Mouse (Mus musculus) cerebellum, adult 8-10 months (tissue): ENCODE measurements around the gene Slc2a3.
"Not testable (repeated sequence)": the region's sequence is repeated elsewhere in the genome, so short reads cannot be mapped to it uniquely, and the experiment has no call there.

Experiments used
- DNase-seq: peaks from one replicate; pipeline ENCODE4 v3.0.0; 2022

Slc2a3 gene

DNA sequence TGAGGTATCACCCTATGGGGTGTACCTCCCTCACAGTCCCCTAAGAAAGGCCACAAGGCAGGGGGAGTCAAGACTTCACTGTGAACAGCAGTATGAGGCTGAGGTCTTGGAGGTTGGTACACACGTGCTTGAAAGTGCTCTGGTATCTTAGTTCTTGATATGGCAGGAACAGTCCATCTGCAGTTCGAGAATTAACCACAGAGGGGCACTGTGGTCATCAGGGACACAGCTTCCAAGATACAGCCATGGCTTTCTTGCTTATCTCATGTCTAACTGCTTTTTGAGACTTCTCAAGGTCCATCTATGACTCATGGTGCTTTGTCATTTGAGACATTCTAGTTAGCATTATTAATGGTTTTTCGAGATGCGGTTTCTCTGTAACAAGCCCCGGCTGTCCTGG, 3.0 kb upstream of the Slc2a3 start:
- DNase-seq = peak; percentile 78

DNA sequence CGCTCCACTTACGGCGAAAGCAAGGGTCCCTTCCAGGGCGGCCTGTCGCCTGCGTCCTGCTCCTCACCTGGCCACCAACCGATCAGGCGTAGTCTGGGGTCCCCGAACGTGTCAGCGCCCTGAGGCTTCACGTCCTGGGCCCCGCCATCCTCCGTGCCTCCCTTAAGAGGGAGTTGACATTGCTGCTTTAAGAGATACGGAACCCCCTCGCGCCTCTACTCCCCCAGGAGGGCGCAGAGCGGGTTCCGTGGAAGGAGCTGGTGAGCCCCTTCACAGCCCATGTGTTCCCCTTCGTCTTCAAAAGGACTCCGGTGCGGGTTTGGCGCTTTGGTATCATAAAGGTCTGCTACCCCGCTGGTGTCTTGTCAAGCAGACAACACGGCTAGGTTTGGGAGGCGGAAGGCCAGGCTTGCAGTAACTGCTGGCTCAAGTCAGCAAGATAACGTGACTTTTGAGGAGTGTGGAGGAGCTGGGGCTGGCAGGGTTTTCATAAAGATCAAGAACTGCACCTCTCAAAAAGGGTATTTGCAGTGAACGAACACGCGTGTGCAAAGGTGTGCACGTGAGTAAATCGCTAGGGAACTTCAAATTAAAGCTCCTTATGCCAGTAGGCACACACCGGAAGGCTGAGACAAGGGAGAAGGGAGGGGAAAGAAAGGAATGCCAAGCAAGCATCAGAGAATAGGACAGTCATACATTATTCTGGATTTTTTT, 518 bp upstream of the Slc2a3 start:
- peak; percentile 59 for DNase-seq

DNA sequence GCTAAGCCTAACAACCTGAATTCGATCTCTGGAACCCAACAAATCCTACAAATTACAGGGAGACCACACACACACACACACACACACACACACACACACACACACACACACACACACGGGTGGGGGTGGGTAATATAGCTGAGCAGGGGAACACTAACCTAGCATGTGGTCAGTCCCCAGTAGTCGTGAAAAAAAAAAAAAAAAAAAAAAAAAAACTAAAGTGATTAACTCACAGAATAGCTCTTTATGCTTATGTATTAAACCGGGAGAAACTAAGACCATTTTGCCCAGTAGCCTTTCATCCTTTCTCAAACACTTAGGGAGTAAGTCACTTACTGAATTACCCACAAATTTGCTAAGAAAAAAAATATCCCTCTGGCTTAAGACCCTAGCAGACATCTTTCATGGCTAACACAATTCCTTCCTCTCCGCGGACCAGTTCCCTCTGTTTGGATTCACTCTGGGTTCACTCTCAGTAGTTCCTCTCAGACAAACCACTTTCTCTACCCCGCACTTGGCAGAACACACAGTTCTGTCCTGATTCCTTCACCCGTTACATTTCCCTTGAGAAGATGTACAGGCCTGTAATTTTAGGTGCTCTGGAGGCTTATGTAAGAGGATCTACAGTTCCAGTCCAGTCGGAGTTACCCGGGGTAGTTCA, 670 bp downstream of the Slc2a3 start:
- no peak for DNase-seq

DNA sequence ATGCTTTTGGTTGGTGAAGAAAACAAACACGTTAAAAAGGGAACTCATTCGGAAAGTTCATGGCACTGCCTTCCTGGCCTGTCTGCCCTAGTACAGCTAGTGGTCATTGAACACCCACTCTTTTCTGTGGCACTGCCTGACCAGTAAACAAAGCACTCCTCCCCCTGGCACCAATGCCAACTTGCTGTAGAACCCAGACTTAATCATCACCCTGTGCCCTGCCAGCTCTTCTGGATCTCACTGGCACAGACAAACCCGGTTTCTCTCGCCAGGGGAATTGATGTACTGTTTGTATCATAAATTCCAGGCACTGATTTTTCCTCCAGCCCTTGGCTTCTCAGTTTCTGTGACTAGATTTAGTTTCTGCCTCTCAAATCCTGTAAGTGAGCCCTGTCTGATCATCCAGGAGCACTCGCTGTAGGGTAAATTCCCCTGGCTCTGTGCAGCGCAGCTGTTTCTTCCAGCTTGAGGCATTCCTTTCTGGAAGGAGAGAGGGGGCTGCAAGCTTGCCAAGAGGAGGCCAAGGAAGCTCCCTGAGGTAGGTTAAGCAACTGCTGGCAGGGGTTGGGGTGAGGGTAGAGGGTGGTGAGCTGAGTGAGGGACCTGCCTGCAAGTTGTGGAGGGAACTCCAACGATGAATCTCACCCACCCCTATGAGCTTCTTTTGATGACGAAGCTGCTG, 6.0 kb downstream of the Slc2a3 start:
- DNase-seq = no peak

DNA sequence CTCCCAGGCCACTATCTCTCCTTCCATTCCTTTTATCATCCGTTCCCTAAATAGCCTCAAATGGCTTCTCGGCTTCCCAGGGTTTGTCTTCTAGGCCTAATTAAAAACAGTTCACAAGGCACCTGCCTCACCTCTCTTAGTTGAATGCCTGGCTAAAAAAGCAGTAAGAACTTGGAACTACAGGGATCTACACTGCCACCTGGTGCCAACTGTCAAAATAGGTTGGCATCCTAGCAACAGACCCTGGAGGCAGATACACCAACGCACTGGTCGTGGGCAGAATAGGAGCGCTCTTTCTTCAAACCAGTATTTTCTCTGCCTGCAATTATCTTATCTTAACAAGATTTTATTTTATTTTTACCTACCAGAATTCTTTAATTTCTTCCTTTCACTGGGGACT, 15.2 kb downstream of the Slc2a3 start:
- peak; percentile 81 for DNase-seq

DNA sequence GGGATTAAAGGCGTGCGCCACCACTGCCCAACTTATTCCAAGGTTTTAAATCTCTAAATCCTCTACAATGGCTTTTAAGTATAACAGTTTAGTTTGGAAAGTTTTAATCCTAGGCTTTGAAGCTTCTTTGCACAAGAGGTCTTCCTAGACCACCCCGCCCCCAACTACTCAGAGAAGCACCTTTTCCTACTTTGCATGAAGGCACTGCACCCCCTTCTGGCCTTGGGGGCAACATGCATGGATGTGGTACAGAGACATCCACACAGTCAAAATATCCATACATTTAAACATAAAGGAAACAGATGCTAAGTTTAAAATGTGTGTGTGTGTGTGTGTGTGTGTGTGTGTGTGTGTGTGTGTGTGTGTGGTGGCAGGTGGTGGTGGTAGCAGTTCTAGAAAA, 16.6 kb downstream of the Slc2a3 start:
- no peak for DNase-seq

DNA sequence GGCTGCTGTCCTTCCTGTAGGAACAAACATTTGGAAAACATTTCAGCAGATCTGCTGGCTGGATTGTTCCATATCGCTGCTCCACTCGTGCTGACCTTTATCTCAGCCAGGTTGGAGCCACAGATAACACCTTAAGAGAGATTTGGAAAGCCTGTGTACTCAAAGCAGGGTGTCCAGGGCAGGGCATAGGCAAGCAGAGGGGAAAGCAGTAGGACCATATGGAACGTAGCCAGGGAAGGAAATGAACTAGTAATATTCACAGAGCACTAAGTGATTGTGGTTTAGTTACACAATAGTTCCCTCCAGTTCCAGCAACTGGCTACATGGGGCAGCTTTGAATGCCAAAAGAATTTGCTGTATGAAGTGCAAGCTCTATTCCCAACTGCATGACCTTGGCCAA, 19.3 kb downstream of the Slc2a3 start:
- peak; percentile 57 for DNase-seq

DNA sequence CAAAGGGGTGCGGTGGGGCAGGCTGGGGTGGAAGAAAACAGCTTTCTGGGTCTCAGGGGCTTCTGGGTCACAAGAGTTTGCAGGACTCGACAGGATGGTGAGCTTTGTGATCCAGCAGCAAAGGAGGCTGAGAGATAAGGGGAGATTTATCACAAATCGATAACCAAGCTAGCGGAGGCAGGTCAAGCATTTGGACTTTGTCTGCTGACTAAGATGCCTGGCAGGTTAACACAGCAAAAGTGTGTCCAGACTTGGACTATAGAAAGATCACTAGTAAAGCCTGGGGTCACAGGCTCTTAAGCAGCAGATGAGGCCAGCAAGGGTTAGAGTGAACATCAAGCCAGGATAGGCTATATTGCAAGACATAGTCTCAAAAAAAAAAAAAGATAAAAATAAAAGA, 20.3 kb downstream of the Slc2a3 start:
- DNase-seq = no peak

DNA sequence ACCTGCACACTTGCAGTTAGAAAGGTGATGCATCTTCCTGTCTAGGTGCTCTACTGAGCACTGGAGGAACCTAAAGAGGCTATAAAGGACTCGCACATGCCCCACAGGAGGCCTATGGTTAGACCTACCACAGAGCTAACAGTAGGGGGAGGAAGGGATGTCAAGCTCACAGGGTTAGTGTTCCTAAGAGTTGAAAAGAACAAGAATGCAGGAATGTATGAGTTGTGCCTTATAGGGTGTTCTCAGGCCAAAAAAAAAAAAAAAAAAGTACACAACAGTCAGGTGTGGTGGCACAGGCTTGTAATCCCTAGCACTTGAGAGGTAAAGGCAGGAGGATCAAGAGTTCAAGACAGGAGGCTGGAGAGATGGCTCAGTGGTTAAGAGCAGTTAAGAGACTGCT, 21.5 kb downstream of the Slc2a3 start:
- no peak for DNase-seq

DNA sequence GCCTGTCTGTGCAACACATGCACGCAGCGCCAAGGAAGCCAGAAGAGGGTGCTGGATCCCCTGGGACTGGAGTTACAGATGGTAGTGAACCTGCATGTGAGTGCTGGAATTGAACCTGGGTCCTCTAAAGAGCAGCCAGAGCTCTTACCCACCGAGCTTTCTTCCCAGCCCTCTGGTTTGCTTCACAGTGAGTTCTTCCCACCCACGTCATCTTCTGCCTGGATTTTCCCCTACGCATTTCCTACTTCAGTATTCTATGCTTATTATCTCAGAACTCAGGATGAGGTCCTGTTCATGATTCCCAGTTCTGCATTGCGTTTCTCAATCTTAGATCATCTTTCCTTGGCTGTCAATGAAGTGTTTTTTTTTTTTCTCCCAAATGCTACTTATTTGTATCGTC, 25.4 kb downstream of the Slc2a3 start:
- DNase-seq = no peak

DNA sequence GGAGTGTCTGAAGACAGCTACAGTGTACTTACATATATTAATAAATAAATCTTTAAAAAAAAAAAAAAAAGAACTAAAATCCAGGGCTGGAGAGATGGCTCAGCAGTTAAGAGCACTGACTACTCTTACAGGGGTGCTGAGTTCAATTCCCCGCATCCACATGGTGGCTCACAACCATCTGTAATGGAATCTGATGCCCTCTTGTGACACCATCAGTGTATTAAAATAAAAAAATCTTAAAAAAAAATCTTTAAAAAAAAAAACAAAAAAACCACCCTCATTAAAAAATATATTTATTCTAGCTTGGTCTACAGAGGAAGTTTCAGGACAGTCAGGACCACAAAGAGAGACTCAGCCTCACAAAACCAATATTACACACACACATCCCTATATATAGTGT, 27.1 kb downstream of the Slc2a3 start:
- no peak for DNase-seq

DNA sequence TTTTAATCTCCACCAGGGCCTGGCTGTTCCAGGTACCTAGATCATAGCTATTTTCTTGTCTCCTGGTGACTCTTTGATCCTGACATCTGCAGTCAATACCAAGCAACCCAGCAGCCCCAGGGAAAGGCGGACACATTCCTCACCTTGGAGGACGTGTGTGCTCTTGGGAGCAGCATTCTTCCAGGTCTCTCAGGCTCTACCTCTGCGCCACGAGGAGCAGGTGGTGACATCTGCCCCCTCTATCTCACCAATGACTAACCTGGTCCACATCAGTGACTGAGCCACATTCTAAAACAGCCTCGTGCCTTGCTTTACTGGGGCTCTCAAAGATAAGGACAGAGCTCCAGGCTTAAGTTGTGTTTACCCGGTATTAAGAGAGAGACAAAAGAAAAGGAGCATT, 28.7 kb downstream of the Slc2a3 start:
- no peak for DNase-seq

DNA sequence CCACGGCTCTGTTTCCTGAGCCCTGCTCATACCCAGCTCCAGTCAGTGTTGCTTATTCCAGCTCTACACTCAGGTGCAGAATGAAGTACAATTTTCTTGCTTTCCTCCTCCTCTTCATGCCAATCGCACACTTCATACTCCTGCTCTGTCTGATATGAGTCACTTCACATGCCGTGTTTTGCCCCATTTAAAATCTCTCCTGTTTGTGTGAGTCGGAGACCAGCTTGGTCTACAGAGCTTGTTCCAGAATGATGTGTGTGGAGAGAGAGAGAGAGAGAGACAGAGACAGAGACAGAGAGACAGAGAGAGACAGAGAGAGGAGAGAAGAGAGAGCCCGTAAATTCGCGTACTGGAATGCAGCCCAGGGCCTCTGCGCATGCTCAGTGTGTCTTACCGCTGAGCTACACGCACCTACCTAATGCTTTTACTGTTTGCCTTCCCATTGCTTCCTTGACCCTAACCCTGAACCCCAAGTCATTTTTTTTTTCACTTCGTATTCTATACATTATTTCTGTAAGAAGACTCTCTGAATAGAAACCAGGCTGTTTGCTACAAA, 30.6 kb downstream of the Slc2a3 start:
- peak; percentile 53 for DNase-seq

DNA sequence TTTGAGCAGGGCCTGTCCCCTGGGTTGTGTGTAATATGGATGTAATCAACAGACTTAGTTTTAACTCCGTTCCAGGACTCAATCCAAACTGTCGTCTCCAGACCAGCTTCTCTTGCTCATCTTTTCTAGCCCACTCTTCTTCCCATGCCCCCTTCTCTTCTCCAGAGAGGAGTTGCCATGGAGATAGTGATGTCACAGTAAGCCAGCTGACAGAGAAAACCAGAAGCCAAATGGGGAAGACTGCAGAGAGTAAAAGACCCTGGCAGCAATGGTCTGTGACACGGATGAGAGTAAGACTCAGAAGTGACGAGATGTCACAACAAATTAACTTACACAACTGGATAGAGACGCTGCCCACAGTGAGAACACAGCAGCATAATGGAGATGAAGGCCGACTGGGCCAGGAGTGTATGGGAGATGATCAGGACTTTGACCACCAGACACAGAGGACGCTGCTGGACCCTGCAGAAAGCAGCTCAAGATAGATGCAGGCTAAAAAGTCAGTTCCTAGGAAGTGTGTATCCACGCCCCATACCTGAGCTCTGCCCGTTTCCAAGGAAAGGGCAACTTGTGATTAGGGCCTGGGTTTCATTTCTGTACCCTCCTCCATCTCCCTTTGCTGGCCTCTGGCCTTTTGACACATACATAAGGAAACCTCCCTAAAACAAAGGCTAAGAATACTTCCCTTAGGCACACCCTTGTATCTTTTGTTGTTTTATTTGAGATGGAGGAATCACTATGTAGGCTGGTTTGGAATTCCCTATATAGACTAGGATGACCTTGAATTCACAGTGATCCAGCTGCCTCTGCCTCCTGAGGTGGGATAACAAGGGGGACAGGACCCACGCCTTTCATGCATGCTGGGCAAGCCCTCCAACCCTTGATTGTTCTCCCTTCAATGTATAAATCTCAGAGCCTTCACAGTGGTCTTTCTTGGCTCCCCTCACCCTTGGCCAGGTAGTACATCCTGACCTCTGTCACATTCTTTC, 31.4 kb downstream of the Slc2a3 start:
- DNase-seq = peak; percentile 28

DNA sequence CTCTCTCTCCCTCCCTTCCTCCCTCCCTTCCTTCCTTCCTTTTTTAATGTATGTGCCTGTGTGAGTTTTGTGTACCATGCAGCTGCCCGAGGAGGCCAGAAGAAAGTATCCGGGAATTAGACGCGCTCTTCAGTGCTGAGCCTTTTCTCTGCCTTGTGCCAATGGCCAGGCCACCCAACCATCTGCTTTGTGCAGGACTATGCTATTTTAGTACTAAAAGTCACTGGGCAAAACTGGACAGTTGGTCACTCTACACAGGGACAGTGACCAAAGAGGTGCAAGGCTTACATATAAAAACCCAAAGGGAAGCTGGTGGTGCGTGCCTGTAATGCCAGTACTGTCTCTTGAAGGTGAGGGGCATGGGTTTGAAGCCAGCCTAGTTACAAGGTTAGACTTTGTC, 33.2 kb downstream of the Slc2a3 start:
- DNase-seq = peak; percentile 64

DNA sequence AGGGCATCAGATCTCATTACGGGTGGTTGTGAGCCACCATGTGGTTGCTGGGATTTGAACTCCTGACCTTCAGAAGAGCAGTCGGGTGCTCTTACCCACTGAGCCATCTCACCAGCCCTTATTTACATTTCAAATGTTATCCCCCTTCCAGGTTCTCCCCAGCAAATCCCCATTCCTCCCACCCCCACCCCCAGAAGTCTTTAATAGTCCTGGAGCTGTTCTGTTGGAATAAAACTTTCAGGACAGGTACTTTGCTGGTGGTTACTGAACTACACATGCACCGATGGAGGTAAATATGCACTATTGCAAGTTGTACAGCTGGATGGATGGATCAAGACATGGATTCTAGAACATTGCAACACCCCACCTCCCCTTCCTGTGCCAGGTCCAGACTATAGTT, 34.4 kb downstream of the Slc2a3 start:
- DNase-seq = not testable (repeated sequence)

DNA sequence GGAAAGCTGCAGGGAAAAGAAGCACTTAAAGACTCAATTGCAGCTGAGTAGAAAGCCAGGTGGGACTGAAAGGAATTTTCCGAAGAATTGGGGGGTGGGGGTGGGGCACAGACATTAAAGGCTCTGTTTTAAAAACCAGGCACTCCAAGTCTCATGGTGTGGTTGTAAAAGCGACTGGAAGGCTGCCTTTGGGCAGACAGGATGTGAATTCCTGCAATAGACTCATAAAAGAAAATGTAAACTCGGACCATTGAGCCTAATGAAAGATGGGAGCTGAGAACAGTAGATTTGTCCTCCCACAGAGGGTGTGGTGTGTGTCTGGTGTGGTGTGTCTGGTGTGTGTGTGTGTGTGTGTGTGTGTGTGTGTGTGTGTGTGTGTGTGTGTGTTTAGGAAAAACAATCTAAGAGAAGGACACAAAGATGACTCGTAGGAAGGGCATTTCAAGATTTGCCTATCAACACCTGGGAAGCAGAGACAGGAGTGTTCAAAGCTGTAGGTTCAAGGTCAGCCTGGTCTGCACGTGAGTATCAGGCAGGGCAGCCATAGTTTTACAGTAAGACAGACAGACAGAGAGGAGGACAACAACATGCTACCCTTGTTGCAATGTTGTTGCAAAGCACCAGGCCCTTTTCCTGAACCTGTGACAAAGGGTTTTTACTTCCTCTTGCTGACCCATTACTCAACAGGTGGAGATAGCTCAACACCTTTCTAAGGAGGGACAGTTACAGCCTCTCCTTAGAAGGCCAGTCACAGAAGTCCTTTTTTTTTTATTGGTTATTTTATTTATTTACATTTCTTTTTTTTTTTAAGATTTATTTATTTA, 35.1 kb downstream of the Slc2a3 start:
- DNase-seq = no peak

DNA sequence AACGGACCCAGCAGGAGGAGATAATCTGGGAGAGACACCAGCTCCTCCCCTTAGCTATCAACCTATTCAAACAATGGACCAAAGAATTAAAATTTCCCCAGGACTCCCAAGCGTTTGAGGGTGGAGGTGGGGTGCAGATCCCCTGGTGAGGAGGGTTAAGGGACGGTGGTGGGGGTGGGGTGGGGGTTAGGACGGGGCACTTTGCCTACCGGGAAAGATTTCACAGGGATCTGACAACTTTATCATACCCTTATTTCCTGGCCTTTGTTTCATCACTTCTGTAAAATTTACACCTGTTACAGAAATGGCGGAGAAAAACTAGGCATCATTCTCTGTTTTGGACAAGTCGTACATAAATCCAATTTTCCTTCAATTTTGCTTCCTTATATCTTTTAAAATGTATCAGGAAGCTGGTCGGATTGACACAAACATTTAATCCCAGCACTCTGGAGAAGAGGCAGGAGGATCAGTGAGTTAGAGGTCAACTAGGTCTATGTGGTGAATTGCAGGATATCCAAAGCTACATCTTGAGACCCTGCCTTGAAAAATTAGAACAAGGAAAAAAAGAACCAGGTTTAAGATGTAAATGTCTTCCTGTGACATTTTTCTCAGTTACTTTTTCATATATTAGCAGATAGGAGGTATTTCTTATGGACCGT, 36.0 kb downstream of the Slc2a3 start:
- peak; percentile 17 for DNase-seq

DNA sequence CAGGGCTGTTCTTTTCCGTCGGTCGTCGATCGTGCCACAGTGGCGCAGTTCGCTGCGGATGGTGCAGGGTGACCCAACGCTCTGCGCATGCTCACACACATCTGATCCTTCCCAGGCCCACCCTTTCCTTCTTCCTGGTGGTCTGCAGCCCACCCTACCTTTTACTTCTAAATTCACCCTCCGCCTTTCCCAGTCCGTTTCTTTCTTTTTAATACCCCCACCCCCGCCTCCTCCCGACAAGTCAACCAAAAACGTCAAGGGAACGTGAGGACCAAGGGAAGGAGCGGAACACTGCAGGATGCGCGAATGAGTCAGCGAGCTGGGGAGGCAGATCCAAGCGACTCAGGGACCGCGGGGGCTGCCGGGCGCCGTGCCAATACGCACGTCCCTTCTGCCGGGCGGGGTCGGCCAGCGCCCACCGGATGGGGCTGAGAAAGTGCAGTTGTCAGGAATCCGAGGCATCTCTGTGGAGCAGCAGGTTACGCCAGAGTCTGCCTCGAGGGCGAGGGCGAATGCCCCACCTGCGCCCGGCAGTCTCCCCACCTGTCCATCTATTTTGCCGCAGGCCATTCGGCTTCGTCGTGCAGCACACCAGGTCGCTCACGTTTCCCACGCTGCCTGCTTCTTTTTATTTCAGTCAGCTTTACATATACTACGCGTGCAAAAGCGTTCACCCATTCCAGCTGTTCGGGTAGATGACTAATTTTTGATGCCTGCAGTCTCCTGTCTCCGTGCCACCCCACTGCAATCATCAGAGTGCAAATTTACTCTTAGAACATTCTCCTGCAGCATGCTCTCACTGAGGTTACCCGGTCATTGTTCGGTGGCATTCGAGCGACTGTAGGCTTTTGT, 36.8 kb downstream of the Slc2a3 start:
- DNase-seq = peak; percentile 78

DNA sequence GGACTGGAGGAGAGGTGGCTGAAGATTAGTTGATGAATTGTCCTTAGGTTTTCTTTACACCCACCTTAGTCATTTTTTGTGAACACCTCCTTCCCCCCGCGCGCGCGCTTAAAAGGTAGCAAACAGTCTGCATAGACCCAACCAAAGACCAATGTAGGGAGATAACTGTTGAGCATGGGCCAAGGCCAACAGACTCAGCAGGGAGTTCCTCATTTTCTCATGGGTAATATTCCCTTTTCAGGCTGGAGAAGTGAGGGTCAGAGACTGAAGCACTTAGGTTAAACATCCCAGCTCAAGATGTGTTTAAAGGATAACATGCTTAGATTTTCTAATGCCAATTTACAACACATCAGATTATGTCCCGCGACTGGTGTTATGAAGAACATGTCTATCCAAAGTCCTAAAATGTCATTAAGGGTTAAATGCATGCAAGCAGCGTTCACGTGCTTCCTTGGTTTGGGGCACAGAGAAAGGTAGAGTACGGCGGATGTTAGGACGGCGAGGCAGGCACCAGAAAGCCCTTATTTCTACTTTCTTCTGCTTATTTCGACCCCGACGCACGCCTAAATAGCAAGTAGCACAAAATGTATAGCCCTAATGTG, 37.5 kb downstream of the Slc2a3 start:
- peak; percentile 40 for DNase-seq
